Mouse (Mus musculus): ENCODE measurements at regions not wholly inside any gene's neighbourhood (a gene's known extent, or its start where the extent isn't known, plus 50 kb on each side); places are given as distances from the start of the nearest gene placed in this dataset.

DNA sequence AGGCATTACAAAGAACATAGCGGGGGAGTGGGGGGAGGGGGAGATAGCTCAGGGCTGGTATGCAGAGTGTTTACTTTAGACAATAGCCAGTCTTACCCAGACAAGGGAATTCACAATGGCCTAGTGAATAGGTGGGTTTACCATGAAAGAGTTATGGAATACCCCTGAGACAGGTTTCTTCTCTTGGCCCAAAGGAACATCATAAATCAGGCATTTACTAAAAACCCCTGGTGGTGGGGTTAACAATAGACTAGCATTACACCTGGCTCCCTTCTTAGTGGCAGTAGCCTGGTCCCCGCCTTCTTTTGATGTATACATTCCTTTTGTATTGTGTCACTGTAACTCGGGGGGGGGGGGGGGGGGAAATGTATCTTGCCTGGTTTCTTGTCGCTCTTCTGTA, 696.8 kb upstream of the Gm10801 start:
- DNase-seq (ENCODE audit: inconsistent ontology term): peak; percentile 19

DNA sequence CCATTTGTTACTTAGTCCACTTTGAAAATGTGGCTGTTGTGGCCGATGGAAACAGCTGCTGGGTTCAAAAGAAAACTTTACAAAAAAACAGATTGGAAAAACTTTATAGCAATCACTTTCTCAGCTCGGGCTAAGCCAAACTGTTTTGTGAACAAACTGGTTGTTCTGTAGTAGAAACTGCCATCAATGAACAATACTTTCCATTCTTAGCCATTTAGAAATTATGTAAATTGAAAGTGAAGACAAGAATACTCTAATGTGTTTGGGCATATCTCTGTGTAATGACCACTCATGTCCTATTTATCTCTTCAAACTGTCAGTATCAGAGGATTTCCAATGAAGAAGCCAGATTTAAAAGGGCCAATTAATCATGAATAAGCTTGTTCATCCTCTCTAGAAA, 686.6 kb upstream of the Gm10801 start:
- peak; percentile 91 for DNase-seq (ENCODE audit: inconsistent ontology term)

DNA sequence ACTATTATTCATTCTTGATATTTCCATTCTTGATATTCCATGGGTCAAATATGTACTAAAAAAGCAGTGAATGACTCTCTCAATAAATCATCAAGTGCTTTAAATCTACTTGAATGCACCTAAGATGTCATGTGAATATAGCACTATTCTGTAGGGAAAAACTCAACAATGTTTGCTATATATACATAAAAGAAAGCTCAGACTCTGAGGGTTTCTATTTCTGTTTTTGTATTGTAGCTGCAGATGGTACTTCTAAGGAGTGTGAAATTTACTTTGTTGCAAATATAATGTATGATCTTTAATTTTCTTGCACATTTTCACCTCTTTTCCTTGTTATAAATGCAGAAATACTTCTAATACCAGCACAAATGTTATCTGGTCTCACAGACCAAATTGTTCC, 671.4 kb upstream of the Gm10801 start:
- no peak for DNase-seq (ENCODE audit: inconsistent ontology term)

DNA sequence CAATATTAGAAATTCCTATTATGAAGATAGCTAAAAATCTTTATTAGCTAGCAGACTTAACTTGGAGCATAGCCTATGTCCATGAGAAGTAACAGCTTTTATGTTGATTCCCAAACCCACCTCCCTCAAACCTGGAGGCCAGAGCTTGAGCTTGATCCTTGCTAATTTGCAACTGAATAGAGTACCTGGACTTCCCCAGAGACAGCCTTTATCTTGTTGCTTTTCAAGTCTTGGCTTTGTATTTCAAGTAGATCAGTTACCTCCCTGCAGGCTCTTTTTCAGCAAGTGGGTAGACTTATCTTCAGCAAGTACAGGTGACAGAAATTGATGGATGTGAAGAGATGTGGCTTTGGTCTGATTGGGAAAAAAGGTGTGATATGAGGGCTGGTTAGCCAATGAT, 630.1 kb upstream of the Gm10801 start:
- no peak for DNase-seq (ENCODE audit: inconsistent ontology term)

DNA sequence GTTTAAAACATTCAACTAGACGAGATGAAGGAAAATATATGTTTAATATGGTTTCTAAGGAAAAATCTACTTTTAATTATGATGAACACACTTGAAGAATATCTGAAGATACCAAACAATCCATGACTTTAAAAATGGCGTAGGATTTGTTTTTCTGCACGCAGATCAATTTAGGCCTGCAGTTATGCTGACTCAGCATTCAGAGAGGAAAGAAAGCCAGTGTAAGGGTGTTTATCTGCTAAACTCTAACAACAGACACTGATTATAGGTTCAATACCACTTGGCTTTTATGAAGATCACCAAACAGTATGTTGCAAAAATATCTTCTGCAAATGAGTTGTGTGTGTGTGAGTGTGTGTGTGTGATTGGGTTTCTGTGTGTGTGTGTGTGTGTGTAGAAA, 623.3 kb upstream of the Gm10801 start:
- DNase-seq (ENCODE audit: inconsistent ontology term): no peak
